Mouse (Mus musculus): Measurements from ENCODE around the gene Olfr1253. TPM values are rescaled to one million over a fixed set of nuclear protein-coding genes. Genes with fewer than 3 reads are reported as not detected.

The Olfr1253 gene
- not detected in 2 replicates for polyA plus RNA-seq (2015; fragmentation: Nextera tagmentation; extraction: Ambion mirVana)

DNA sequence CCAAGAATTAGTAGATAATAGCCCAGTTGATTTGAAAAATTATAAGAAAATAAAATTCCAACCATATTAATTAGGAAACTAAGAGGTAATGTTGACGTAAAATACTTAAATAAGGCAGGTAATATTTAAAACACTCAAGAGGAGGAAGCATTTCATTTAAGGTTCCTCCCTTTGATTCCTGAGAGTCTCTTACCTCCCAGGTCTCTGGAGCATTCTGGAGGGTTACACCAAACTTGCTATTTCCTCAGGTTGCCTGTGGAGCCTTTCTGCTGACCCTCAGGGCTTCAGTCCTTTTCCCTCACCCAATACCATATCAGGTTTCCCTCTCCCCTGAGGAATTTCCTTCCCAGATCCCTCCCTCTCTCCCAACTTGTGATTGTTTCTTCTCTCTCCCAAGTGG lies at the start of gene Olfr1253:
Gene Olfr1253, minus strand, starts transcription at position 101 of the 400 bp plus-strand sequence.

DNA sequence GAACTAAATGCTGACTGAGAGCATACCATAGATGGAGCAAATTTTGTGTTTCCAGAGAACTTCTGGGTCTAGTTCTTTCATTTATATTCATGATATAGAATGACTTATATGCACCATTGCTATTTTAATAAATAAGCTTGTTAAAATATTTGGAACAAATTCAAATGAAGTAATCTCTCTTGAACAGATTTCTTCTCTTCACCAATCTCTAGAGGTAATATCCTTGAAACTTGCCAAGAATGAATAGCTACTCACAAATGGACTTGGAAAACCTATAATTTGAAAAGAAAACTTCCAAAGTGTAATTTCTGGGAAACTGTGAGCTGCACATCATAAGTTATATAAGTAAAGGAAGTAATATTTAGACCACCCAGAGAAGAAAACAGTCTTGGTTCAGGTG lies 36.6 kb upstream of the Olfr1253 start, which contains the start of gene Olfr1254:
Gene Olfr1254, minus strand, starts transcription at position 101 of the 400 bp plus-strand sequence.

DNA sequence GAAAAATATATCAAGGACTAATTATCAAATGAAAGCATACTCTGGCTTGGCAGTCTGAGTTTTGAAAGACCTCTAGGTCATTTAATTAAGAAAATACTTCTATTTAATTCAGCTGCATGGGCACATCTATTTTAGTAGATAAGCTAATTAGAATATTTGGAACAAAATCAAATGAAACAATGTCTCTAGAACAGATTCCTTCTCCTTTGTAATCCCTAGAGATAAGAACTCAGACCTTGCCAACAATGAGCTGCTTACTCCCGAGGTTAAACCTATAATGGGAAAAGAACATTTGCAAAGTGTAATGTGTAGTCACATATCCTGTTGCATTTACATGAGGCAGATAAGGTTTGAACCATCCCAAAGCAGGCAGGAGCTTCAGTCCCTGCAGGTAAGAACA lies 32.0 kb downstream of the Olfr1253 start, which contains the start of gene Olfr1252:
Gene Olfr1252, minus strand, starts transcription at position 101 of the 400 bp plus-strand sequence.

Other genes with a start within 250 kb of the Olfr1253 start
- gene Olfr1243, start 225.6 kb downstream of the Olfr1253 start, polyA plus RNA-seq (2015; fragmentation: Nextera tagmentation; extraction: Ambion mirVana): not detected in 2 replicates
- gene Olfr1245, start 178.6 kb downstream of the Olfr1253 start, polyA plus RNA-seq (2015; fragmentation: Nextera tagmentation; extraction: Ambion mirVana): not detected in 2 replicates
- gene Olfr1246, start 163.9 kb downstream of the Olfr1253 start, polyA plus RNA-seq (2015; fragmentation: Nextera tagmentation; extraction: Ambion mirVana): not detected in 2 replicates
- gene Olfr1247, start 143.0 kb downstream of the Olfr1253 start, polyA plus RNA-seq (2015; fragmentation: Nextera tagmentation; extraction: Ambion mirVana): not detected in 2 replicates
- not detected in 2 replicates for gene Olfr1248, start 138.8 kb downstream of the Olfr1253 start, polyA plus RNA-seq (2015; fragmentation: Nextera tagmentation; extraction: Ambion mirVana)
- not detected in 2 replicates for gene Olfr1249, start 122.1 kb downstream of the Olfr1253 start, polyA plus RNA-seq (2015; fragmentation: Nextera tagmentation; extraction: Ambion mirVana)
- gene Olfr1250, start 95.6 kb downstream of the Olfr1253 start, polyA plus RNA-seq (2015; fragmentation: Nextera tagmentation; extraction: Ambion mirVana): not detected in 2 replicates
- not detected in 2 replicates for gene Olfr1251, start 85.2 kb downstream of the Olfr1253 start, polyA plus RNA-seq (2015; fragmentation: Nextera tagmentation; extraction: Ambion mirVana)
- not detected in 2 replicates for gene Olfr1252, start 32.1 kb downstream of the Olfr1253 start, polyA plus RNA-seq (2015; fragmentation: Nextera tagmentation; extraction: Ambion mirVana)
- gene Olfr1254, start 36.5 kb upstream of the Olfr1253 start, polyA plus RNA-seq (2015; fragmentation: Nextera tagmentation; extraction: Ambion mirVana): not detected in 2 replicates
- not detected in 2 replicates for gene Olfr1255, start 55.0 kb upstream of the Olfr1253 start, polyA plus RNA-seq (2015; fragmentation: Nextera tagmentation; extraction: Ambion mirVana)
- gene Olfr1256, start 84.5 kb upstream of the Olfr1253 start, polyA plus RNA-seq (2015; fragmentation: Nextera tagmentation; extraction: Ambion mirVana): not detected in 2 replicates
- gene Olfr48, start 91.1 kb upstream of the Olfr1253 start, polyA plus RNA-seq (2015; fragmentation: Nextera tagmentation; extraction: Ambion mirVana): 0.13 TPM in 1 of 2 replicates, not detected in the other
- gene Olfr1257, start 121.3 kb upstream of the Olfr1253 start, polyA plus RNA-seq (2015; fragmentation: Nextera tagmentation; extraction: Ambion mirVana): not detected in 2 replicates
- gene Olfr1258, start 170.2 kb upstream of the Olfr1253 start, polyA plus RNA-seq (2015; fragmentation: Nextera tagmentation; extraction: Ambion mirVana): not detected in 2 replicates
- gene Olfr1259, start 191.6 kb upstream of the Olfr1253 start, polyA plus RNA-seq (2015; fragmentation: Nextera tagmentation; extraction: Ambion mirVana): not detected in 2 replicates
- not detected in 2 replicates for gene Olfr1260, start 217.2 kb upstream of the Olfr1253 start, polyA plus RNA-seq (2015; fragmentation: Nextera tagmentation; extraction: Ambion mirVana)
- gene Olfr1261, start 234.1 kb upstream of the Olfr1253 start, polyA plus RNA-seq (2015; fragmentation: Nextera tagmentation; extraction: Ambion mirVana): not detected in 2 replicates
- gene Olfr1262, start 243.1 kb upstream of the Olfr1253 start, polyA plus RNA-seq (2015; fragmentation: Nextera tagmentation; extraction: Ambion mirVana): not detected in 2 replicates

Measured in neural tube, postnatal 0 days (tissue).